Mouse (Mus musculus) cortical plate, adult 2 months (tissue): ENCODE results near the gene Nbl1.

Source experiments
- CTCF ChIP-seq: fragments of 200-500 bp; IDR thresholded peaks from 2 replicates; pipeline ENCODE4 v1.5.1; 2011; ENCODE audit warnings: mild to moderate bottlenecking, control low read depth, low read length; ENCODE audit not compliant: insufficient read depth; ENCODE audit errors: extremely low read depth
- POLR2A ChIP-seq: fragments of 200-500 bp; IDR thresholded peaks from 2 replicates; pipeline ENCODE4 v1.6.1; 2011; ENCODE audit warnings: mild to moderate bottlenecking, low read length, control low read depth; ENCODE audit not compliant: insufficient read depth; ENCODE audit errors: extremely low read depth

- TF ChIP-seq CTCF (no peak), POLR2A (no peak)
Measured at GRCm38 (mm10) chr4:139131858-139132672, 39.3 kb upstream of the Nbl1 start.
